Mouse (Mus musculus): Measurements from ENCODE around the gene Kcnj12.

DNA sequence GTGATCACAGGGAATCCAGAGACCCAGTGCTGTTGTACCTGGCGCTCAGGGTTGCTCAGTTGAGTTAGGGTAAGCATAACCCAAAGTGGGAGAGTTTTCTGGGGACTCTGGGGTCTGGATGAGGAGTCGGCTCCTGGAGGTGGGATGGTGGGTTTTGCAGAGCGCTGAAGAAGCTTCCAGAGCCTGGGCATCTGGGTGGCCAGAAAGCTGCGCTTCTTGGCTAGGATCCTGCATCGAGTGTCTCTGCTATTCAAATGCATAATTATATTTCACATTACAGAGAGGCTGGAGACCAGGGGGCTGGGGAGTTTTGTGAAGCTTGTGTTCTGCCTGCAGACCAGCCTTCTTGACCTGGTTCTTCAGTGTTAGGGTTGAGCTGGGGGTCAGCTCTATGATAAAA lies 1.2 kb upstream of the Kcnj12 start:
- TF ChIP-seq EP300 (IDR thresholded peaks at IDR 0.05) (no peak), CTCF (IDR thresholded peaks at IDR 0.05) (no peak)
